Mouse (Mus musculus) liver, embryonic 14.5 days (tissue): ENCODE results near the gene Obscn. TPM values are rescaled to one million over a fixed set of nuclear protein-coding genes. Genes with fewer than 3 reads are reported as not detected.
"Not testable (repeated sequence)": the region's sequence is repeated elsewhere in the genome, so short reads cannot be mapped to it uniquely, and the experiment has no call there.

Experiments
- ATAC-seq: fragments of 200-750 bp; cut with Nextera tagmentation; 2 replicates; pipeline ENCODE4 v1.8.0; 2017; ENCODE audit warnings: moderate number of reproducible peaks, mild to moderate bottlenecking, moderate library complexity; ENCODE audit not compliant: insufficient read depth
- DNase-seq, 3 experiments: peaks; one replicate each; pipeline ENCODE4 v3.0.0-alpha.2; 2012 to 2013; ENCODE audit warnings: low read depth in 3 of 3, low spot score in 3 of 3
- H3K27ac ChIP-seq: fragments of 300-500 bp; sonication (generic); 2 replicates; pipeline ENCODE4 v1.5.1; 2014; ENCODE audit warnings: moderate library complexity, mild to moderate bottlenecking, control low read depth, inconsistent platforms
- H3K27me3 ChIP-seq: fragments of 300-500 bp; sonication (generic); 2 replicates; pipeline ENCODE4 v1.6.1; 2014; ENCODE audit warnings: mild to moderate bottlenecking, low read length, moderate library complexity; ENCODE audit not compliant: control insufficient read depth, insufficient read depth
- H3K36me3 ChIP-seq: fragments of 300-500 bp; sonication (generic); replicated peaks from 2 replicates; pipeline ENCODE4 v1.6.1; 2014; ENCODE audit warnings: low read depth; ENCODE audit not compliant: control insufficient read depth, insufficient read depth
- H3K4me1 ChIP-seq, 2 experiments: fragments of 200-500 bp in 1 of 2; fragments of 300-500 bp in 1 of 2; sonication (generic) in 1 of 2; replicated peaks; 2 replicates each; pipeline ENCODE4 v1.6.1; 2012 to 2014; ENCODE audit warnings: antibody characterized with exemption in 1 of 2, inconsistent platforms in 1 of 2, low read length in 1 of 2; ENCODE audit not compliant: control insufficient read depth in 2 of 2, insufficient read depth in 2 of 2
- H3K4me2 ChIP-seq: fragments of 300-500 bp; sonication (generic); 2 replicates; pipeline ENCODE4 v1.6.1; 2014; ENCODE audit warnings: low read depth, mild to moderate bottlenecking, control low read depth, moderate library complexity
- H3K4me3 ChIP-seq, 2 experiments: fragments of 200-500 bp in 1 of 2; fragments of 300-500 bp in 1 of 2; sonication (generic) in 1 of 2; 2 replicates each; pipeline ENCODE4 v1.5.1; 2012 to 2014; ENCODE audit warnings: low read depth in 2 of 2, low read length in 2 of 2, mild to moderate bottlenecking in 2 of 2, control low read depth in 1 of 2, inconsistent platforms in 1 of 2, moderate library complexity in 1 of 2; ENCODE audit not compliant: insufficient read depth in 1 of 2
- H3K9ac ChIP-seq: fragments of 300-500 bp; sonication (generic); replicated peaks from 2 replicates; pipeline ENCODE4 v1.6.1; 2014; ENCODE audit warnings: mild to moderate bottlenecking, control low read depth, moderate library complexity
- H3K9me3 ChIP-seq: fragments of 300-500 bp; sonication (generic); 2 replicates; pipeline ENCODE4 v1.6.1; 2016; ENCODE audit warnings: low read length, mixed read lengths; ENCODE audit not compliant: control insufficient read depth
- CTCF ChIP-seq: IDR thresholded peaks from 2 replicates; pipeline ENCODE4 v1.5.1; 2016; ENCODE audit warnings: antibody characterized with exemption, low read depth, control low read depth
- EP300 ChIP-seq: IDR thresholded peaks from 2 replicates; pipeline ENCODE4 v1.6.1; 2016; ENCODE audit warnings: antibody characterized with exemption, low read depth
- WGBS: fragments of 180-500 bp; shearing (Covaris S2); extraction: QIAGEN DNeasy Blood & Tissue Kit; methylation state at CpG from one replicate; pipeline ENCODE4 v1.1.7; 2014; ENCODE audit not compliant: insufficient replicate concordance; 5-methylcytosine and 5-hydroxymethylcytosine counted together
- polyA plus RNA-seq, 2 experiments: library from polyadenylated mRNA; depleted of rRNA in 1 of 2; stranded (reverse) in 1 of 2; unstranded in 1 of 2; fragments of >200 nt; fragmentation: Nextera tagmentation in 1 of 2; extraction: Ambion mirVana in 1 of 2; gene quantifications; 2 replicates each; pipeline versions ENCODE4 v1.2.1 to v1.2.3; 2012 to 2014

The Obscn gene
- polyA plus RNA-seq, 2 experiments: 0.06 to 0.11 TPM

GRCm38 (mm10) chr11:58955143-58955867 is 180.9 kb downstream of the Obscn start:
- Histone ChIP-seq H3K27me3 (peaks cover 6% of the 10 kb centered on the region), H3K27ac (peak overlapping the region; percentile 98), H3K4me2 (peak overlapping the region; percentile 77), H3K4me3 (peak overlapping the region; percentile 85 to 91), H3K9me3 (no peaks in the 10 kb centered on the region), H3K4me1 (peaks cover 20 to 30% of the 10 kb centered on the region in 2 experiments), H3K9ac (peak overlapping the region; percentile 99), H3K36me3 (peaks cover 14% of the 10 kb centered on the region)
- under 1% methylated on average over 20 of the region's 20 CpGs for WGBS
- ATAC-seq: peak; percentile 14
- no peak; the same call in 1 of the 2 replicates for TF ChIP-seq CTCF
- no peak for TF ChIP-seq EP300
- peak in 1 of 3 experiments; percentile 44 for DNase-seq

- peaks cover 19 to 29% of the 10 kb centered on the region in 2 experiments for H3K4me1 ChIP-seq
- peak; percentile 75 for TF ChIP-seq EP300
- peak; percentile 79 for TF ChIP-seq CTCF
- ATAC-seq (peak; percentile 85), DNase-seq (peak; percentile 96 to 97 (median 97))
- peak within 1 kb of the TSS; percentile 85 to 91 for H3K4me3 ChIP-seq
- H3K27me3 ChIP-seq: peaks cover 13% of the 10 kb centered on the region
- H3K9me3 ChIP-seq: no peaks in the 10 kb centered on the region
- peak within 1 kb of the TSS; percentile 77 for H3K4me2 ChIP-seq
- peak within 1 kb of the TSS; percentile 99 for H3K9ac ChIP-seq
- WGBS: under 1% methylated on average over 49 of the region's 49 CpGs
- H3K36me3 ChIP-seq: peaks cover 14% of the 10 kb centered on the region
- peak within 1 kb of the TSS; percentile 98 for H3K27ac ChIP-seq
Measured at GRCm38 (mm10) chr11:58954420-58955142, 181.6 kb downstream of the Obscn start, which contains the start of the genes Hist3h2a and Trim17. Hist3h2a (plus strand) TSS chr11:58954685. Trim17 (plus strand) TSS chr11:58954685.

- H3K27me3 ChIP-seq: peaks cover 18% of the 10 kb centered on the region
- H3K9me3 ChIP-seq, DNase-seq: not testable (repeated sequence)
- peaks cover 15 to 25% of the 10 kb centered on the region in 2 experiments for H3K4me1 ChIP-seq
- peak overlapping the region; percentile 82 for H3K9ac ChIP-seq
- H3K4me3 ChIP-seq: peak overlapping the region; percentile 70 to 91
- H3K4me2 ChIP-seq: peak overlapping the region; percentile 77
- peak overlapping the region; percentile 98 for H3K27ac ChIP-seq
- H3K36me3 ChIP-seq: peaks cover 14% of the 10 kb centered on the region
- ATAC-seq: peak; percentile 26; the same call in 1 of the 2 replicates
- under 1% methylated on average over 16 of the region's 17 CpGs for WGBS
Measured at GRCm38 (mm10) chr11:58954170-58954419, 182.1 kb downstream of the Obscn start.

GRCm38 (mm10) chr11:58953351-58954169 is 182.6 kb downstream of the Obscn start:
- H3K4me3 ChIP-seq: peak overlapping the region; percentile 70 to 91
- H3K27me3 ChIP-seq: peaks cover 20% of the 10 kb centered on the region
- no peaks in the 10 kb centered on the region for H3K9me3 ChIP-seq
- H3K9ac ChIP-seq: peak overlapping the region; percentile 82
- WGBS: 1% methylated on average over 33 of the region's 33 CpGs
- DNase-seq (peak in 1 of 3 experiments; percentile 47), ATAC-seq (peak; percentile 30)
- peak overlapping the region; percentile 77 for H3K4me2 ChIP-seq
- TF ChIP-seq EP300 (no peak), CTCF (no peak)
- H3K27ac ChIP-seq: peak overlapping the region; percentile 98
- peaks cover 13 to 24% of the 10 kb centered on the region in 2 experiments for H3K4me1 ChIP-seq
- peaks cover 14% of the 10 kb centered on the region for H3K36me3 ChIP-seq
